Mouse (Mus musculus): Measurements from ENCODE around the gene Stk33.
A peak's percentile ranks its signal among the peaks of the same experiment; 100 is the strongest.

The Stk33 gene

GRCm38 (mm10) chr7:109238724-109239123 is 200.2 kb downstream of the Stk33 start:
- DNase-seq = no peak

DNA sequence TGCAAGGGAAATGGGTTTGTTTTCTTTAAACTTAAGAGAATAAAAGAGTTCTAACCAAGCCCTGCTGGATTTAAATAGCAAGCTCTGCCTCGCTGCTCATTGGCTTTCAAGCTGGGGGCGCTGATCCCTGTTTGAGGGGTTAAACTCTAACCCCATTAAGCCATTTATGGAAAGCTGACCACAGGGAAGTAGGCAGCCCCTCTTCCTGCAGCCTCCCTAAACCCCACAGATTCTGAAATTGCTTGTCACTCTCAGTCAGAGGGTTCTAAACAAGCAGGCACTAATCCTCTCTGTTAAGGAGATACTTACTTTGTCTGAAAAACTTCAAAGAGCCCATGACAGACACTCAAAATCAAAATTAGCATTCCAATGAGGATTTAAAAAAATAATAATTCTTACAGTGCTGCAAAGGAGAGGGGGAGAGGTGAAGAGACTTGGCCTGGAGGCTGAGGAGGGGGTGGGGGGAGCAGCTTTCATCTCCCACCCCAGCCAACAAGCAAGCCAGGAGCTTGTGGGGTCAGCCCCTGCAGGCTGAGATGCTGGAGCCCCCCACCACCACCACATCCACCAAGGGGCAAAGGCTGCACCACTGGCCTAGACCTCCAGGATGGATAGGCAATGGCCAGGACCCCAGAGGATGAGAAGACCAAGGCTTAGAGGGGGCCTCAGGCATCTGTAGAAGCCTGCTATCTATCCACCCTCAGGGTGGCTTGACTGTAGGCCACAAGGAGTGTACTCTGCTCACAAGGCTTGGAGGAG is 203.8 kb downstream of the Stk33 start:
- no peak for DNase-seq

- DNase-seq = no peak
Measured at GRCm38 (mm10) chr7:109234476-109234875, 204.4 kb downstream of the Stk33 start.

GRCm38 (mm10) chr7:109231881-109232321 is 207.0 kb downstream of the Stk33 start:
- no peak for DNase-seq

DNA sequence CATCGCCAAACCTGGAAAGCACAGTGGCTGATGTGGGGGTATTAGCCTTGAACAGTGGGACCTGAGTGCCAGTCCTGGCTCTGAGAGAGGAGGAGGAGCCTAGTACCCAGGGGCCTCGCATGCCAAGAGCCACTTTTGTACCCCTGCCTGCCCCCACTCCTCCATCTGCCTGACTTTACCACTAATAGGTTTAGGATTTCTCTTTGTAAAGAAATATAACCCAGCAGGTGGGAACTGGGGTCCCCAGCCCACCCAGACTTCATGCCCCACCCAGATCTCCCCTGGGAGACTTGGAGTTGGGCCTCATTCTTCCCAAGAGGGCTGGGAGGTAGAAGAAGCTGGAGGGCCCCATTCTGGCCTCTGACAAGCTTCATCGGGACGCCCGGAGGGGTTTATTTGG is 207.6 kb downstream of the Stk33 start:
- no peak for DNase-seq

- peak; percentile 58 for DNase-seq
Measured at GRCm38 (mm10) chr7:109230806-109231205, 208.1 kb downstream of the Stk33 start.
